Mouse (Mus musculus) G1E (cell line): ENCODE results near the gene Zdhhc17.

Experiments used
- CTCF ChIP-seq: IDR thresholded peaks from 2 replicates; pipeline ENCODE4 v1.5.1; 2012; ENCODE audit warnings: low read depth, low read length, inconsistent platforms, mixed read lengths
- GATA1 ChIP-seq: IDR thresholded peaks from 2 replicates; pipeline ENCODE4 v1.6.1; 2012; ENCODE audit warnings: borderline replicate concordance, low read length, inconsistent platforms, mixed read lengths
- POLR2AphosphoS5 ChIP-seq: IDR thresholded peaks from 2 replicates; pipeline ENCODE4 v1.6.1; 2012; ENCODE audit warnings: low read depth, low read length, inconsistent platforms; ENCODE audit not compliant: insufficient replicate concordance

DNA sequence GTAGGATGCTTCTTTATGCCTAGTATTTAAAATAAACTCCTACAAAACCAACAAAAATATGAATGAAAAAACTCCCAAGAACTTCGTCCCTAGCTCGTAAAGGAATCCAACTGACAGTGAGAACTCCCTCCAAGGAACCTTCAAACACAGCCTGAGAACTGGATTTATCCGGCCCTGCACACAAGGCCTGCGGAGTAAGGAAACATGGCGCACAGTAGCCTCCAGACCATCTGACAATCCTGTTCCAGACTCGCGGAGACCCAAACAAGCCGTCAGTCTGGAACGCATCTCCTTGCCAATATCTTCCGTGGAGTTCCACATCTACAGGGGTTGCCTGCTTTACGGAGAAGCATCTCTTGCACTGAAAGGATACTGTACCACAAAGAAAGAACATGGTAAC lies 68.0 kb downstream of the Zdhhc17 start:
- no peak for TF ChIP-seq CTCF
- TF ChIP-seq GATA1 = no peak
- no peak for TF ChIP-seq POLR2AphosphoS5
